Mouse (Mus musculus): ENCODE measurements around the gene 4931406P16Rik. TPM values are rescaled to one million over a fixed set of nuclear protein-coding genes. Genes with fewer than 3 reads are reported as not detected.

Gene 4931406P16Rik
- polyA plus RNA-seq, 1 experiment from 2014 or later: 27.8 TPM

GRCm38 (mm10) chr7:34277656-34278055 lies 35.7 kb downstream of the 4931406P16Rik start:
- WGBS: 92% methylated on average over 2 of the region's 2 CpGs
- H3K4me3 ChIP-seq (replicated peaks): no peak overlapping the region
- no peak overlapping the region for H3K27ac ChIP-seq
- no peak overlapping the region for H3K9ac ChIP-seq (replicated peaks)
- no peak for ATAC-seq (ENCODE audit: insufficient number of reproducible peaks, insufficient read depth, low FRiP score, low TSS enrichment, low read depth)
- no peaks in the 10 kb centered on the region for H3K27me3 ChIP-seq
- 0 out of 2 replicates have a peak, but pooled peaks cover 3% of the 10 kb centered on the region for H3K9me3 ChIP-seq
- no peak overlapping the region for H3K4me2 ChIP-seq
- H3K36me3 ChIP-seq: peaks cover 13% of the 10 kb centered on the region; the same call in 1 of the 2 replicates
- no peaks in the 10 kb centered on the region for H3K4me1 ChIP-seq (replicated peaks)

- no peak for ATAC-seq (ENCODE audit: insufficient number of reproducible peaks, insufficient read depth, low FRiP score, low TSS enrichment, low read depth)
- H3K9me3 ChIP-seq: 0 out of 2 replicates have a peak, but pooled peaks cover 3% of the 10 kb centered on the region
- H3K9ac ChIP-seq (replicated peaks): no peak overlapping the region
- no peak overlapping the region for H3K27ac ChIP-seq
- H3K27me3 ChIP-seq: no peaks in the 10 kb centered on the region
- no peak overlapping the region for H3K4me3 ChIP-seq (replicated peaks)
- H3K4me2 ChIP-seq: no peak overlapping the region
- peaks cover 10% of the 10 kb centered on the region; the same call in 1 of the 2 replicates for H3K36me3 ChIP-seq
- no peaks in the 10 kb centered on the region for H3K4me1 ChIP-seq (replicated peaks)
- WGBS: 92% methylated on average over 3 of the region's 3 CpGs
Measured at GRCm38 (mm10) chr7:34276066-34276465, 37.3 kb downstream of the 4931406P16Rik start.

- 0 out of 2 replicates have a peak, but pooled peaks cover 3% of the 10 kb centered on the region for H3K9me3 ChIP-seq
- H3K36me3 ChIP-seq: peaks cover 10% of the 10 kb centered on the region; the same call in 1 of the 2 replicates
- ATAC-seq (ENCODE audit: insufficient number of reproducible peaks, insufficient read depth, low FRiP score, low TSS enrichment, low read depth): no peak
- H3K4me1 ChIP-seq (replicated peaks): peaks cover 15% of the 10 kb centered on the region
- no peak overlapping the region for H3K9ac ChIP-seq (replicated peaks)
- no peak overlapping the region for H3K27ac ChIP-seq
- H3K4me2 ChIP-seq: no peak overlapping the region
- no peak overlapping the region for H3K4me3 ChIP-seq (replicated peaks)
- WGBS: 64% methylated on average over 4 of the region's 4 CpGs
- H3K27me3 ChIP-seq: no peaks in the 10 kb centered on the region
Measured at GRCm38 (mm10) chr7:34272465-34272864, 40.9 kb downstream of the 4931406P16Rik start.

- ATAC-seq (ENCODE audit: insufficient number of reproducible peaks, insufficient read depth, low FRiP score, low TSS enrichment, low read depth): peak; percentile 47; the same call in 1 of the 2 replicates
- H3K27ac ChIP-seq: peak overlapping the region; percentile 79
- no peaks in the 10 kb centered on the region for H3K27me3 ChIP-seq
Measured at GRCm38 (mm10) chr7:34268463-34268862, 44.9 kb downstream of the 4931406P16Rik start.

GRCm38 (mm10) chr7:34266421-34266820 lies 46.9 kb downstream of the 4931406P16Rik start:
- H3K27me3 ChIP-seq: no peaks in the 10 kb centered on the region
- H3K36me3 ChIP-seq: peaks cover 18% of the 10 kb centered on the region
- peaks cover 15% of the 10 kb centered on the region for H3K4me1 ChIP-seq (replicated peaks)
- H3K4me2 ChIP-seq: no peak overlapping the region
- H3K9ac ChIP-seq (replicated peaks): no peak overlapping the region
- no peak overlapping the region for H3K27ac ChIP-seq
- no peak overlapping the region for H3K4me3 ChIP-seq (replicated peaks)
- no peak for ATAC-seq (ENCODE audit: insufficient number of reproducible peaks, insufficient read depth, low FRiP score, low TSS enrichment, low read depth)
- H3K9me3 ChIP-seq: no peaks in the 10 kb centered on the region

More at GRCm38 (mm10) chr7:34268463-34268862, 44.9 kb downstream of the 4931406P16Rik start:
- Histone ChIP-seq H3K36me3 (peaks cover 2% of the 10 kb centered on the region; the same call in 1 of the 2 replicates), H3K4me2 (no peak overlapping the region), H3K4me3 (replicated peaks) (no peak overlapping the region), H3K4me1 (replicated peaks) (peaks cover 15% of the 10 kb centered on the region), H3K9ac (replicated peaks) (no peak overlapping the region), H3K9me3 (no peaks in the 10 kb centered on the region)
- 53% methylated on average over 1 of the region's 1 CpGs for WGBS

GRCm38 (mm10) chr7:34265876-34266346 lies 47.4 kb downstream of the 4931406P16Rik start:
- H3K27me3 ChIP-seq: no peaks in the 10 kb centered on the region
- H3K9me3 ChIP-seq: no peaks in the 10 kb centered on the region
- 69% methylated on average over 5 of the region's 5 CpGs for WGBS
- peaks cover 15% of the 10 kb centered on the region for H3K4me1 ChIP-seq (replicated peaks)
- no peak for ATAC-seq (ENCODE audit: insufficient number of reproducible peaks, insufficient read depth, low FRiP score, low TSS enrichment, low read depth)
- no peak overlapping the region for H3K9ac ChIP-seq (replicated peaks)
- peaks cover 22% of the 10 kb centered on the region for H3K36me3 ChIP-seq
- no peak overlapping the region for H3K27ac ChIP-seq
- H3K4me2 ChIP-seq: no peak overlapping the region
- no peak overlapping the region for H3K4me3 ChIP-seq (replicated peaks)

GRCm38 (mm10) chr7:34263437-34263836 lies 49.9 kb downstream of the 4931406P16Rik start:
- ATAC-seq (ENCODE audit: insufficient number of reproducible peaks, insufficient read depth, low FRiP score, low TSS enrichment, low read depth): no peak
- Histone ChIP-seq H3K36me3 (peaks cover 29% of the 10 kb centered on the region), H3K9me3 (no peaks in the 10 kb centered on the region), H3K9ac (replicated peaks) (no peak overlapping the region), H3K4me2 (no peak overlapping the region), H3K27me3 (no peaks in the 10 kb centered on the region), H3K4me3 (replicated peaks) (no peak overlapping the region), H3K27ac (no peak overlapping the region), H3K4me1 (replicated peaks) (peaks cover 19% of the 10 kb centered on the region)
- 86% methylated on average over 5 of the region's 5 CpGs for WGBS

GRCm38 (mm10) chr7:34258407-34258806 lies 54.9 kb downstream of the 4931406P16Rik start:
- Histone ChIP-seq H3K27ac (peak overlapping the region; percentile 79), H3K4me2 (no peak overlapping the region), H3K9ac (replicated peaks) (no peak overlapping the region), H3K4me1 (replicated peaks) (peaks cover 23% of the 10 kb centered on the region), H3K27me3 (no peaks in the 10 kb centered on the region), H3K9me3 (no peaks in the 10 kb centered on the region), H3K36me3 (peaks cover 59% of the 10 kb centered on the region), H3K4me3 (replicated peaks) (no peak overlapping the region)
- peak; percentile 37; the same call in 1 of the 2 replicates for ATAC-seq (ENCODE audit: insufficient number of reproducible peaks, insufficient read depth, low FRiP score, low TSS enrichment, low read depth)
- WGBS: 46% methylated on average over 1 of the region's 1 CpGs

GRCm38 (mm10) chr7:34257279-34257678 lies 56.1 kb downstream of the 4931406P16Rik start:
- Histone ChIP-seq H3K4me1 (replicated peaks) (peaks cover 23% of the 10 kb centered on the region), H3K9ac (replicated peaks) (no peak overlapping the region), H3K4me3 (replicated peaks) (no peak overlapping the region), H3K27me3 (no peaks in the 10 kb centered on the region), H3K27ac (peak overlapping the region; percentile 79), H3K9me3 (no peaks in the 10 kb centered on the region), H3K36me3 (peaks cover 58% of the 10 kb centered on the region), H3K4me2 (no peak overlapping the region)
- WGBS: 82% methylated on average over 9 of the region's 9 CpGs
- no peak for ATAC-seq (ENCODE audit: insufficient number of reproducible peaks, insufficient read depth, low FRiP score, low TSS enrichment, low read depth)

GRCm38 (mm10) chr7:34255916-34256315 lies 57.4 kb downstream of the 4931406P16Rik start:
- H3K9ac ChIP-seq (replicated peaks): no peak overlapping the region
- H3K4me3 ChIP-seq (replicated peaks): no peak overlapping the region
- peaks cover 23% of the 10 kb centered on the region for H3K4me1 ChIP-seq (replicated peaks)
- no peak overlapping the region for H3K27ac ChIP-seq
- no peaks in the 10 kb centered on the region for H3K9me3 ChIP-seq
- H3K4me2 ChIP-seq: no peak overlapping the region
- peaks cover 49% of the 10 kb centered on the region for H3K36me3 ChIP-seq
- 83% methylated on average over 1 of the region's 1 CpGs for WGBS
- no peak for ATAC-seq (ENCODE audit: insufficient number of reproducible peaks, insufficient read depth, low FRiP score, low TSS enrichment, low read depth)
- no peaks in the 10 kb centered on the region for H3K27me3 ChIP-seq

- H3K4me1 ChIP-seq (replicated peaks): peaks cover 23% of the 10 kb centered on the region
- no peak overlapping the region for H3K9ac ChIP-seq (replicated peaks)
- WGBS: 76% methylated on average over 3 of the region's 3 CpGs
- H3K27me3 ChIP-seq: no peaks in the 10 kb centered on the region
- no peak overlapping the region for H3K4me3 ChIP-seq (replicated peaks)
- H3K36me3 ChIP-seq: peaks cover 51% of the 10 kb centered on the region
- no peak overlapping the region for H3K27ac ChIP-seq
- no peaks in the 10 kb centered on the region for H3K9me3 ChIP-seq
- no peak overlapping the region for H3K4me2 ChIP-seq
- no peak for ATAC-seq (ENCODE audit: insufficient number of reproducible peaks, insufficient read depth, low FRiP score, low TSS enrichment, low read depth)
Measured at GRCm38 (mm10) chr7:34255137-34255536, 58.2 kb downstream of the 4931406P16Rik start.

- Histone ChIP-seq H3K4me2 (no peak overlapping the region), H3K4me3 (replicated peaks) (no peak overlapping the region), H3K9me3 (no peaks in the 10 kb centered on the region), H3K36me3 (peaks cover 65% of the 10 kb centered on the region), H3K27ac (no peak overlapping the region), H3K4me1 (replicated peaks) (0 out of 2 replicates have a peak, but pooled peaks cover 1% of the 10 kb centered on the region), H3K27me3 (no peaks in the 10 kb centered on the region), H3K9ac (replicated peaks) (no peak overlapping the region)
- WGBS: 78% methylated on average over 2 of the region's 2 CpGs
- ATAC-seq (ENCODE audit: insufficient number of reproducible peaks, insufficient read depth, low FRiP score, low TSS enrichment, low read depth): no peak
Measured at GRCm38 (mm10) chr7:34252030-34252429, 61.3 kb downstream of the 4931406P16Rik start.

Measured in limb, embryonic 12.5 days (tissue).